Mouse (Mus musculus): ENCODE data around the gene Spen.

Spen gene

GRCm38 (mm10) chr4:141530979-141531378 lies 7.4 kb downstream of the Spen start:
- DNase-seq (ENCODE audit: low spot score in 2 of 2): no peak

GRCm38 (mm10) chr4:141528938-141529337 lies 9.5 kb downstream of the Spen start:
- DNase-seq (ENCODE audit: low spot score in 2 of 2): no peak

- DNase-seq (ENCODE audit: low spot score in 2 of 2): no peak
Measured at GRCm38 (mm10) chr4:141526936-141527650, 11.3 kb downstream of the Spen start.

GRCm38 (mm10) chr4:141525940-141526339 lies 12.5 kb downstream of the Spen start:
- no peak for DNase-seq (ENCODE audit: low spot score in 2 of 2)

- no peak for DNase-seq (ENCODE audit: low spot score in 2 of 2)
Measured at GRCm38 (mm10) chr4:141524658-141525057, 13.7 kb downstream of the Spen start.

- DNase-seq (ENCODE audit: low spot score in 2 of 2): no peak
Measured at GRCm38 (mm10) chr4:141523128-141523527, 15.3 kb downstream of the Spen start.

GRCm38 (mm10) chr4:141518386-141518785 lies 20.0 kb downstream of the Spen start:
- DNase-seq (ENCODE audit: low spot score in 2 of 2): no peak

- no peak for DNase-seq (ENCODE audit: low spot score in 2 of 2)
Measured at GRCm38 (mm10) chr4:141514179-141514641, 24.2 kb downstream of the Spen start.

GRCm38 (mm10) chr4:141512145-141512544 lies 26.3 kb downstream of the Spen start:
- DNase-seq (ENCODE audit: low spot score in 2 of 2): no peak

- no peak for DNase-seq (ENCODE audit: low spot score in 2 of 2)
Measured at GRCm38 (mm10) chr4:141510457-141510856, 27.9 kb downstream of the Spen start.

- DNase-seq (ENCODE audit: low spot score in 2 of 2): no peak
Measured at GRCm38 (mm10) chr4:141506893-141507292, 31.5 kb downstream of the Spen start.

- DNase-seq (ENCODE audit: low spot score in 2 of 2): peak; percentile 27 to 46
Measured at GRCm38 (mm10) chr4:141506352-141506751, 32.0 kb downstream of the Spen start.

GRCm38 (mm10) chr4:141505810-141506209 lies 32.6 kb downstream of the Spen start:
- DNase-seq (ENCODE audit: low spot score in 2 of 2): no peak

- DNase-seq (ENCODE audit: low spot score in 2 of 2): no peak
Measured at GRCm38 (mm10) chr4:141504471-141504870, 33.9 kb downstream of the Spen start.

- DNase-seq (ENCODE audit: low spot score in 2 of 2): no peak
Measured at GRCm38 (mm10) chr4:141502723-141503122, 35.7 kb downstream of the Spen start.

GRCm38 (mm10) chr4:141501058-141501457 lies 37.3 kb downstream of the Spen start:
- no peak for DNase-seq (ENCODE audit: low spot score in 2 of 2)

- no peak for DNase-seq (ENCODE audit: low spot score in 2 of 2)
Measured at GRCm38 (mm10) chr4:141500637-141501036, 37.8 kb downstream of the Spen start.

- no peak for DNase-seq (ENCODE audit: low spot score in 2 of 2)
Measured at GRCm38 (mm10) chr4:141488670-141489069, 49.7 kb downstream of the Spen start.

- DNase-seq (ENCODE audit: low spot score in 2 of 2): no peak
Measured at GRCm38 (mm10) chr4:141487581-141487980, 50.8 kb downstream of the Spen start.

- no peak for DNase-seq (ENCODE audit: low spot score in 2 of 2)
Measured at GRCm38 (mm10) chr4:141484071-141484470, 54.3 kb downstream of the Spen start.

GRCm38 (mm10) chr4:141479411-141479810 lies 59.0 kb downstream of the Spen start:
- no peak for DNase-seq (ENCODE audit: low spot score in 2 of 2)

- no peak for DNase-seq (ENCODE audit: low spot score in 2 of 2)
Measured at GRCm38 (mm10) chr4:141478794-141479193, 59.6 kb downstream of the Spen start.

- no peak for DNase-seq (ENCODE audit: low spot score in 2 of 2)
Measured at GRCm38 (mm10) chr4:141478225-141478624, 60.2 kb downstream of the Spen start.

- peak; percentile 78 for DNase-seq (ENCODE audit: low spot score in 2 of 2)
Measured at GRCm38 (mm10) chr4:141477681-141478102, 60.7 kb downstream of the Spen start.
